Mouse (Mus musculus) thymus, adult 2 months (tissue): Measurements from ENCODE around the gene Bag5.

ENCODE experiments used
- CTCF ChIP-seq: fragments of 200-500 bp; IDR thresholded peaks from 2 replicates; pipeline ENCODE4 v1.5.1; 2012; ENCODE audit warnings: mild to moderate bottlenecking, control low read depth, low read length, moderate library complexity, borderline replicate concordance; ENCODE audit not compliant: control insufficient read depth, poor library complexity, insufficient read depth; ENCODE audit errors: extremely low read depth
- POLR2A ChIP-seq: fragments of 200-500 bp; IDR thresholded peaks from 2 replicates; pipeline ENCODE4 v1.6.1; 2012; ENCODE audit warnings: mild to moderate bottlenecking, low read length, control low read depth, moderate library complexity; ENCODE audit not compliant: control insufficient read depth, poor library complexity, insufficient read depth; ENCODE audit errors: extremely low read depth

DNA sequence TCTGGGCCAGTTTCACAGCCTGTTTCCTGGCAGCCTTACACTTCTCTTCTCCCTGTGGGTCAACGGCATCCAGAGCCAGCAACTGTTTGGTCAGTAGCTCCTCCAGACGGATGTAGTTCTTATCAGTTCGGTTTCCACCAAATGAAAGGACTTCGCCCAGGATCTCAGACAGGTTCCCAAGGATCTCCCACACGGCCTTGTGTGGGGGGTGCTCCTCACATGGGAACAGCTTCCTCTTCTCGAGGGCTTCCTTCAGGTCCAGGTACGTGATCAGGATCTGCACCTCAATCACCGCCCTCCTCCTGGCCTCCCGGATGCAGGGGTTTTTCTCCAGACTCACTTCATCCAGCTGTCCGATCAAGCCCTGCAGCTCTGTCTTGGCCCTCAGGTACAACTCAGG, 3.0 kb downstream of the Bag5 start:
- TF ChIP-seq CTCF (no peak), POLR2A (no peak)
